ENCODE assay signal across 8 mouse cellular contexts in genomic region chr2:70443035-70443434, GRCm38 (mm10). TPM values are rescaled to one million over a fixed set of nuclear protein-coding genes. Genes with fewer than 3 reads are reported as not detected.
DNase-seq lines count a peak whose midpoint lies in the region; ATAC-seq and TF ChIP-seq lines count a peak whose summit lies in the region.
"Had no signal": no experiment of that assay in that cellular context is flagged by ENCODE, and none has a peak within 500 bp of the region (broad histone marks: within the 10 kb centered on the region; RNA-seq: fewer than 3 reads in every experiment).

No protein-coding gene starts in this region.

- peak; percentile 73 for ATAC-seq in forebrain, embryonic 16.5 days
- ATAC-seq in stomach, embryonic 16.5 days (ENCODE audit: insufficient read depth, low FRiP score): no peak

- H3K36me3 ChIP-seq in kidney, adult 2 months (ENCODE audit: control insufficient read depth, insufficient read depth, low read length): no peaks in the 10 kb centered on the region
- no peaks in the 10 kb centered on the region for H3K36me3 ChIP-seq in forebrain, embryonic 16.5 days (ENCODE audit: control insufficient read depth, insufficient read depth)
- H3K36me3 ChIP-seq in stomach, embryonic 16.5 days (ENCODE audit: control insufficient read depth, insufficient read depth, low read length): no peaks in the 10 kb centered on the region

- no peak for TF ChIP-seq CTCF in kidney, adult 2 months (conservative IDR thresholded peaks at IDR 0.05; ENCODE audit: insufficient read depth, insufficient read length, low read depth, low read length)

- H3K9me3 ChIP-seq in forebrain, embryonic 16.5 days (ENCODE audit: control insufficient read depth, low read length): no peaks in the 10 kb centered on the region
- H3K9me3 ChIP-seq in stomach, embryonic 16.5 days (replicated peaks; ENCODE audit: control insufficient read depth, low read length): no peaks in the 10 kb centered on the region

- H3K27me3 ChIP-seq in kidney, adult 2 months (replicated peaks; ENCODE audit: control insufficient read depth, insufficient read depth, low read length): no peaks in the 10 kb centered on the region; the same call in none of the 2 replicates
- no peaks in the 10 kb centered on the region; the same call in 1 of the 2 replicates for H3K27me3 ChIP-seq in forebrain, embryonic 16.5 days (replicated peaks; ENCODE audit: control insufficient read depth, insufficient read depth, low read length)
- H3K27me3 ChIP-seq in stomach, embryonic 16.5 days (ENCODE audit: control insufficient read depth, insufficient read depth, low read length): peaks cover 3% of the 10 kb centered on the region; the same call in 1 of the 2 replicates

- TF ChIP-seq POLR2A in kidney, adult 2 months (IDR thresholded peaks at IDR 0.05; ENCODE audit: low read depth, low read length): no peak

- H3K27ac ChIP-seq in kidney, adult 2 months (ENCODE audit: insufficient read depth, low read depth, low read length): no peak overlapping the region
- H3K27ac ChIP-seq in forebrain, embryonic 16.5 days (ENCODE audit: low read length): no peak overlapping the region
- H3K27ac ChIP-seq in stomach, embryonic 16.5 days (ENCODE audit: low read length): no peak overlapping the region

- no peak overlapping the region for H3K4me3 ChIP-seq in kidney, adult 2 months (ENCODE audit: insufficient read depth, low read depth, low read length)
- no peak overlapping the region for H3K4me3 ChIP-seq in forebrain, embryonic 16.5 days (replicated peaks; ENCODE audit: low read length)
- no peak overlapping the region for H3K4me3 ChIP-seq in stomach, embryonic 16.5 days (replicated peaks; ENCODE audit: low read length)
- H3K4me3 ChIP-seq: myocyte had no signal

- no peak overlapping the region for H3K9ac ChIP-seq in forebrain, embryonic 16.5 days (replicated peaks; ENCODE audit: low read depth, low read length)
- H3K9ac ChIP-seq in stomach, embryonic 16.5 days (ENCODE audit: low read length): no peak overlapping the region

- H3K4me2 ChIP-seq in forebrain, embryonic 16.5 days (ENCODE audit: low read length): peak overlapping the region; percentile 31; the same call in 1 of the 2 replicates
- peak overlapping the region; percentile 20; the same call in 1 of the 2 replicates for H3K4me2 ChIP-seq in stomach, embryonic 16.5 days (ENCODE audit: low read depth, low read length)

- no peaks in the 10 kb centered on the region for H3K4me1 ChIP-seq in kidney, adult 2 months (ENCODE audit: control insufficient read depth, insufficient read depth, low read length)
- peaks cover 26% of the 10 kb centered on the region for H3K4me1 ChIP-seq in forebrain, embryonic 16.5 days (replicated peaks; ENCODE audit: control insufficient read depth, insufficient read depth, low read length)
- no peaks in the 10 kb centered on the region for H3K4me1 ChIP-seq in stomach, embryonic 16.5 days (ENCODE audit: control insufficient read depth, insufficient read depth, low read length)

- DNase-seq in kidney, postnatal 10 days: peak; percentile 58
- DNase-seq in kidney, adult 2 months: no peak
- DNase-seq in cerebellum, postnatal 14 days: peak; percentile 56 to 64
- DNase-seq in lung, postnatal 14 days: peak; percentile 32
- DNase-seq in ovary, postnatal 10 days (ENCODE audit: low spot score): no peak

- 31% methylated on average over 4 of the region's 4 CpGs for WGBS in kidney, adult 2 months
- 3% methylated on average over 4 of the region's 4 CpGs for WGBS in forebrain, embryonic 16.5 days
- WGBS in stomach, embryonic 16.5 days: 9% methylated on average over 4 of the region's 4 CpGs

RNA-seq across cellular contexts. Expression of gene Sp5, which starts 31.7 kb away (rescaled TPM):
- 7.0 and 11.6 TPM in 2 replicates for polyA plus RNA-seq in kidney, adult 2 months (2012; rRNA removed)
- 1.8 and 2.0 TPM in 2 replicates for polyA plus RNA-seq in forebrain, embryonic 16.5 days (2015; fragmentation: Nextera tagmentation; extraction: Ambion mirVana)
- polyA plus RNA-seq in stomach, embryonic 16.5 days (2015; fragmentation: Nextera tagmentation; extraction: Ambion mirVana): 0.72 and 0.84 TPM in 2 replicates
- polyA plus RNA-seq: myocyte had no signal

Comparison
In these comparisons a context has a peak if more than half of its experiments do, and no peak if none do; other contexts are left out.
1. DNase-seq: peak in kidney, postnatal 10 days (single experiment), cerebellum, postnatal 14 days (2 of 2) and lung, postnatal 14 days (single experiment); none in kidney, adult 2 months (single experiment) and ovary, postnatal 10 days (single experiment).